Mouse (Mus musculus): Measurements from ENCODE around the gene Rfx5. TPM values are rescaled to one million over a fixed set of nuclear protein-coding genes. Genes with fewer than 3 reads are reported as not detected.
A peak's percentile ranks its signal among the peaks of the same experiment; 100 is the strongest.
"Not testable (repeated sequence)": the region's sequence is repeated elsewhere in the genome, so short reads cannot be mapped to it uniquely, and the experiment has no call there.

The Rfx5 gene
- polyA plus RNA-seq, 1 experiment from 2014 or later = 13.3 TPM

GRCm38 (mm10) chr3:94926301-94926736 is 27.6 kb upstream of the Rfx5 start:
- not testable (repeated sequence) for H3K9ac ChIP-seq; H3K4me3 ChIP-seq; H3K9me3 ChIP-seq; H3K27ac ChIP-seq; ATAC-seq (ENCODE audit: insufficient number of reproducible peaks, insufficient read depth, low FRiP score, low TSS enrichment); H3K4me2 ChIP-seq (replicated peaks); H3K4me1 ChIP-seq; H3K27me3 ChIP-seq; H3K36me3 ChIP-seq
- 47% methylated on average over 4 of the region's 4 CpGs for WGBS

- WGBS = 78% methylated on average over 4 of the region's 4 CpGs
These were observed 24.9 kb upstream of the Rfx5 start for GRCm38 (mm10) chr3:94928979-94929378.

GRCm38 (mm10) chr3:94930386-94931266 is 23.2 kb upstream of the Rfx5 start:
- H3K4me2 ChIP-seq (replicated peaks); H3K4me1 ChIP-seq; ATAC-seq (ENCODE audit: insufficient number of reproducible peaks, insufficient read depth, low FRiP score, low TSS enrichment); H3K9ac ChIP-seq; H3K27me3 ChIP-seq; H3K4me3 ChIP-seq; H3K9me3 ChIP-seq; H3K36me3 ChIP-seq; H3K27ac ChIP-seq: not testable (repeated sequence)
- WGBS = 39% methylated on average over 7 of the region's 7 CpGs

More at GRCm38 (mm10) chr3:94928979-94929378, 24.9 kb upstream of the Rfx5 start:
- H3K4me3 ChIP-seq; H3K36me3 ChIP-seq; H3K9ac ChIP-seq; H3K27me3 ChIP-seq; H3K9me3 ChIP-seq; H3K4me2 ChIP-seq (replicated peaks); H3K27ac ChIP-seq; ATAC-seq (ENCODE audit: insufficient number of reproducible peaks, insufficient read depth, low FRiP score, low TSS enrichment); H3K4me1 ChIP-seq: not testable (repeated sequence)

GRCm38 (mm10) chr3:94931427-94932082 is 22.3 kb upstream of the Rfx5 start:
- H3K36me3 ChIP-seq; H3K4me1 ChIP-seq; H3K9ac ChIP-seq; H3K27ac ChIP-seq; H3K27me3 ChIP-seq; H3K4me3 ChIP-seq; H3K9me3 ChIP-seq; H3K4me2 ChIP-seq (replicated peaks); ATAC-seq (ENCODE audit: insufficient number of reproducible peaks, insufficient read depth, low FRiP score, low TSS enrichment): not testable (repeated sequence)
- 75% methylated on average over 10 of the region's 10 CpGs for WGBS

- not testable (repeated sequence) for H3K36me3 ChIP-seq; H3K9ac ChIP-seq; H3K4me1 ChIP-seq; H3K9me3 ChIP-seq; H3K27me3 ChIP-seq; H3K4me3 ChIP-seq; ATAC-seq (ENCODE audit: insufficient number of reproducible peaks, insufficient read depth, low FRiP score, low TSS enrichment)
- peak overlapping the region; percentile 46 for H3K4me2 ChIP-seq (replicated peaks)
- 68% methylated on average over 2 of the region's 2 CpGs for WGBS
- peak overlapping the region; percentile 69 for H3K27ac ChIP-seq
These were observed 21.6 kb upstream of the Rfx5 start for GRCm38 (mm10) chr3:94932279-94932678.

GRCm38 (mm10) chr3:94932809-94933564 is 20.9 kb upstream of the Rfx5 start, which contains the start of gene Selenbp1:
Gene Selenbp1 (plus strand): TSS chr3:94933056.
- Histone ChIP-seq H3K27ac (peak within 1 kb of the TSS; percentile 69), H3K4me2 (replicated peaks) (peak within 1 kb of the TSS; percentile 46), H3K9ac (no peak within 1 kb of the TSS), H3K27me3 (no peaks in the 10 kb centered on the region), H3K9me3 (no peaks in the 10 kb centered on the region), H3K4me3 (peak within 1 kb of the TSS; percentile 25), H3K4me1 (peaks cover 9% of the 10 kb centered on the region), H3K36me3 (no peaks in the 10 kb centered on the region)
- 31% methylated on average over 16 of the region's 16 CpGs for WGBS
- peak; percentile 89 for ATAC-seq (ENCODE audit: insufficient number of reproducible peaks, insufficient read depth, low FRiP score, low TSS enrichment)

- not testable (repeated sequence) for ATAC-seq (ENCODE audit: insufficient number of reproducible peaks, insufficient read depth, low FRiP score, low TSS enrichment)
These were observed 20.3 kb upstream of the Rfx5 start for GRCm38 (mm10) chr3:94933604-94934003.

GRCm38 (mm10) chr3:94934564-94934963 is 19.3 kb upstream of the Rfx5 start:
- not testable (repeated sequence) for H3K4me2 ChIP-seq (replicated peaks); H3K27ac ChIP-seq; H3K4me3 ChIP-seq; H3K27me3 ChIP-seq; H3K9ac ChIP-seq; H3K36me3 ChIP-seq; H3K4me1 ChIP-seq; H3K9me3 ChIP-seq; ATAC-seq (ENCODE audit: insufficient number of reproducible peaks, insufficient read depth, low FRiP score, low TSS enrichment)
- 92% methylated on average over 3 of the region's 3 CpGs for WGBS

More at GRCm38 (mm10) chr3:94933604-94934003, 20.3 kb upstream of the Rfx5 start:
- no CpG with 5 or more reads among the region's 2 CpGs for WGBS
- not testable (repeated sequence) for H3K36me3 ChIP-seq; H3K4me1 ChIP-seq; H3K4me3 ChIP-seq; H3K9me3 ChIP-seq; H3K27ac ChIP-seq; H3K4me2 ChIP-seq (replicated peaks); H3K27me3 ChIP-seq; H3K9ac ChIP-seq

GRCm38 (mm10) chr3:94935332-94935731 is 18.5 kb upstream of the Rfx5 start:
- not testable (repeated sequence) for H3K27me3 ChIP-seq; H3K9ac ChIP-seq; ATAC-seq (ENCODE audit: insufficient number of reproducible peaks, insufficient read depth, low FRiP score, low TSS enrichment); H3K9me3 ChIP-seq; H3K27ac ChIP-seq; H3K4me1 ChIP-seq; H3K4me2 ChIP-seq (replicated peaks); H3K4me3 ChIP-seq; H3K36me3 ChIP-seq
- WGBS = 94% methylated on average over 3 of the region's 3 CpGs

GRCm38 (mm10) chr3:94936147-94936546 is 17.7 kb upstream of the Rfx5 start:
- H3K9ac ChIP-seq; H3K9me3 ChIP-seq; H3K4me1 ChIP-seq; H3K27me3 ChIP-seq; H3K4me2 ChIP-seq (replicated peaks); H3K4me3 ChIP-seq; H3K27ac ChIP-seq; H3K36me3 ChIP-seq; ATAC-seq (ENCODE audit: insufficient number of reproducible peaks, insufficient read depth, low FRiP score, low TSS enrichment): not testable (repeated sequence)
- 88% methylated on average over 5 of the region's 5 CpGs for WGBS

- not testable (repeated sequence) for H3K9ac ChIP-seq; H3K36me3 ChIP-seq; H3K4me3 ChIP-seq; H3K27me3 ChIP-seq; H3K4me2 ChIP-seq (replicated peaks); H3K9me3 ChIP-seq; H3K27ac ChIP-seq; H3K4me1 ChIP-seq; ATAC-seq (ENCODE audit: insufficient number of reproducible peaks, insufficient read depth, low FRiP score, low TSS enrichment)
- 89% methylated on average over 7 of the region's 7 CpGs for WGBS
These were observed 16.7 kb upstream of the Rfx5 start for GRCm38 (mm10) chr3:94937194-94937593.

Measured in embryonic facial prominence, embryonic 12.5 days (tissue).